Comparison of ENCODE assay signal across 12 mouse cellular contexts in the genomic region with DNA sequence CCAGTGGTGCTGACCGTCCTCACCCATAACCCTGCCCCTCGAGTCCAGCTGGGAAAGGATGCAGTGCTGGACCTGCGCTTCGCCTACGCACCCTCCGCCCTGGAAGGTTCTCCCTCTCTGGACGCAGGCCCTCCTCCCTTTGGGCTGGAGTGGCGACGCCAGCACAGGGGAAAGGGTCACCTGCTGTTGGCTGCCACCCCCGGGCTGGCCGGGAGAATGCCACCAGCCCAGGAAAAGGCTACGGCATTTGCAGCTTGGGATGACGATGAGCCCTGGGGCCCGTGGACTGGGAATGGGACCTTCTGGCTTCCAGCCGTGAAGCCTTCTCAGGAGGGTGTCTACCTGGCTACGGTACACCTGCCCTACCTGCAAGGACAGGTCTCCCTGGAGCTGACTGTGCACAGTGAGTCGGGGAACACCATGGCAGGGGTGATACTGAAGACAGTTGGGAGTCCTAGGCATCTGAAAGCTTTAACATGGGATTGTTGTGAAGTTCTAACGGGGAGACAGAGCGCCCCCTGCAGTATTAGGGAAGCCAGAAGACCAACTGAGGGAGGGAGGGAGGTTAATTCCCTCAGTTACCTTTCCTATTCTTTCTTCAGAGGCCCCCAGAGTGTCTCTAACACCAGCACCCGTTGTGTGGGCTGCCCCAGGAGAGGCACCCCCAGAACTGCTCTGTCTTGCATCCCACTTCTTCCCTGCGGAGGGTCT. TPM values are rescaled to one million over a fixed set of nuclear protein-coding genes. Genes with fewer than 3 reads are reported as not detected.
DNase-seq lines count a peak whose midpoint lies in the region; ATAC-seq and TF ChIP-seq lines count a peak whose summit lies in the region.
"Had no signal": no experiment of that assay in that cellular context is flagged by ENCODE, and none has a peak within 500 bp of the region (broad histone marks: within the 10 kb centered on the region; RNA-seq: fewer than 3 reads in every experiment).

No protein-coding gene starts in this region.

- no peak overlapping the region for H3K9ac ChIP-seq in hindbrain, postnatal 0 days (replicated peaks; ENCODE audit: low read length)
- no peak overlapping the region for H3K9ac ChIP-seq in hindbrain, embryonic 14.5 days
- H3K9ac ChIP-seq in midbrain, postnatal 0 days (replicated peaks; ENCODE audit: low read length, poor library complexity, severe bottlenecking) = no peak overlapping the region
- no peak overlapping the region for H3K9ac ChIP-seq in midbrain, embryonic 14.5 days (replicated peaks; ENCODE audit: low read length)
- H3K9ac ChIP-seq in forebrain, embryonic 11.5 days (ENCODE audit: low read length) = no peak overlapping the region
- H3K9ac ChIP-seq: neural tube, embryonic 13.5 days had no signal

- no peaks in the 10 kb centered on the region for H3K27me3 ChIP-seq in hindbrain, postnatal 0 days (ENCODE audit: insufficient read depth, low read length)
- H3K27me3 ChIP-seq in hindbrain, embryonic 14.5 days (ENCODE audit: control insufficient read depth, insufficient read depth, low read length) = no peaks in the 10 kb centered on the region
- H3K27me3 ChIP-seq in midbrain, postnatal 0 days (ENCODE audit: insufficient read depth, low read length) = no peaks in the 10 kb centered on the region
- no peaks in the 10 kb centered on the region for H3K27me3 ChIP-seq in midbrain, embryonic 14.5 days (ENCODE audit: control insufficient read depth, insufficient read depth, low read length)
- no peaks in the 10 kb centered on the region for H3K27me3 ChIP-seq in splenic B cell, adult 2 months (ENCODE audit: control insufficient read depth, insufficient read depth, low read length, poor library complexity, severe bottlenecking)
- H3K27me3 ChIP-seq in forebrain, embryonic 11.5 days (ENCODE audit: control insufficient read depth, insufficient read depth, low read length) = no peaks in the 10 kb centered on the region
- H3K27me3 ChIP-seq: neural tube, embryonic 13.5 days had no signal

- H3K4me3 ChIP-seq in hindbrain, postnatal 0 days (ENCODE audit: low read length) = no peak overlapping the region
- H3K4me3 ChIP-seq in hindbrain, embryonic 14.5 days (replicated peaks; ENCODE audit: low read length) = no peak overlapping the region
- H3K4me3 ChIP-seq in midbrain, postnatal 0 days (ENCODE audit: low read depth, low read length) = no peak overlapping the region
- no peak overlapping the region for H3K4me3 ChIP-seq in midbrain, embryonic 14.5 days (replicated peaks; ENCODE audit: low read depth, low read length)
- no peak overlapping the region for H3K4me3 ChIP-seq in forebrain, embryonic 11.5 days (ENCODE audit: low read depth, low read length)
- H3K4me3 ChIP-seq: hindbrain, embryonic 10.5 days; neural tube, embryonic 13.5 days had no signal

- ATAC-seq in hindbrain, postnatal 0 days = no peak
- ATAC-seq in hindbrain, embryonic 14.5 days (ENCODE audit: low FRiP score) = no peak
- ATAC-seq in midbrain, postnatal 0 days (ENCODE audit: low FRiP score) = no peak
- ATAC-seq in midbrain, embryonic 14.5 days (ENCODE audit: low FRiP score, low TSS enrichment) = no peak
- ATAC-seq in forebrain, embryonic 11.5 days (replicated peaks; ENCODE audit: low FRiP score) = no peak

- no peak overlapping the region for H3K4me2 ChIP-seq in hindbrain, postnatal 0 days (ENCODE audit: low read depth, low read length)
- H3K4me2 ChIP-seq in hindbrain, embryonic 14.5 days (replicated peaks) = no peak overlapping the region
- H3K4me2 ChIP-seq in midbrain, postnatal 0 days (ENCODE audit: low read depth, low read length, poor library complexity, severe bottlenecking) = no peak overlapping the region
- H3K4me2 ChIP-seq in midbrain, embryonic 14.5 days (ENCODE audit: low read length) = no peak overlapping the region
- H3K4me2 ChIP-seq in forebrain, embryonic 11.5 days (ENCODE audit: low read depth, low read length, severe bottlenecking) = no peak overlapping the region
- H3K4me2 ChIP-seq: midbrain, embryonic 11.5 days; neural tube, embryonic 13.5 days had no signal

- H3K36me3 ChIP-seq in hindbrain, postnatal 0 days (ENCODE audit: insufficient read depth, low read length) = peaks cover 7% of the 10 kb centered on the region; the same call in 1 of the 2 replicates
- peaks cover 13% of the 10 kb centered on the region for H3K36me3 ChIP-seq in hindbrain, embryonic 14.5 days (replicated peaks; ENCODE audit: control insufficient read depth, insufficient read depth)
- no peaks in the 10 kb centered on the region for H3K36me3 ChIP-seq in midbrain, postnatal 0 days (ENCODE audit: insufficient read depth, low read length)
- peaks cover 16% of the 10 kb centered on the region for H3K36me3 ChIP-seq in midbrain, embryonic 14.5 days (ENCODE audit: control insufficient read depth, insufficient read depth, low read length)
- H3K36me3 ChIP-seq in splenic B cell, adult 2 months (ENCODE audit: control insufficient read depth, insufficient read depth, low read length, poor library complexity, severe bottlenecking) = peaks cover 29% of the 10 kb centered on the region
- no peaks in the 10 kb centered on the region for H3K36me3 ChIP-seq in forebrain, embryonic 11.5 days (ENCODE audit: control insufficient read depth, insufficient read depth, low read length)

- H3K9me3 ChIP-seq in hindbrain, postnatal 0 days (ENCODE audit: low read length) = no peaks in the 10 kb centered on the region
- no peaks in the 10 kb centered on the region for H3K9me3 ChIP-seq in hindbrain, embryonic 14.5 days (ENCODE audit: control insufficient read depth, low read length)
- H3K9me3 ChIP-seq in midbrain, postnatal 0 days (ENCODE audit: low read length) = no peaks in the 10 kb centered on the region
- no peaks in the 10 kb centered on the region for H3K9me3 ChIP-seq in midbrain, embryonic 14.5 days (ENCODE audit: control insufficient read depth, low read length)
- H3K9me3 ChIP-seq in forebrain, embryonic 11.5 days (ENCODE audit: control insufficient read depth, low read length) = no peaks in the 10 kb centered on the region
- H3K9me3 ChIP-seq: hindbrain, embryonic 10.5 days; neural tube, embryonic 13.5 days had no signal

- peak; percentile 21; the same call in 1 of the 2 replicates for TF ChIP-seq CTCF in hindbrain, postnatal 0 days (IDR thresholded peaks at IDR 0.05; ENCODE audit: low read depth)
- peak; percentile 26; the same call in 1 of the 2 replicates for TF ChIP-seq CTCF in midbrain, postnatal 0 days (IDR thresholded peaks at IDR 0.05)

- H3K27ac ChIP-seq in hindbrain, postnatal 0 days = no peak overlapping the region
- H3K27ac ChIP-seq in hindbrain, embryonic 14.5 days = no peak overlapping the region
- H3K27ac ChIP-seq in midbrain, postnatal 0 days (ENCODE audit: low read depth, low read length) = no peak overlapping the region
- H3K27ac ChIP-seq in midbrain, embryonic 14.5 days (replicated peaks; ENCODE audit: low read depth, low read length) = no peak overlapping the region
- H3K27ac ChIP-seq in forebrain, embryonic 11.5 days (ENCODE audit: low read depth, low read length) = no peak overlapping the region
- H3K27ac ChIP-seq: hindbrain, embryonic 10.5 days; neural tube, embryonic 13.5 days had no signal

- no peaks in the 10 kb centered on the region for H3K4me1 ChIP-seq in hindbrain, postnatal 0 days (ENCODE audit: insufficient read depth, low read length)
- peaks cover 12% of the 10 kb centered on the region for H3K4me1 ChIP-seq in hindbrain, embryonic 14.5 days (replicated peaks; ENCODE audit: control insufficient read depth, insufficient read depth, low read length)
- no peaks in the 10 kb centered on the region for H3K4me1 ChIP-seq in midbrain, postnatal 0 days (ENCODE audit: insufficient read depth, low read length)
- H3K4me1 ChIP-seq in midbrain, embryonic 14.5 days (ENCODE audit: control insufficient read depth, insufficient read depth, low read length) = peaks cover 7% of the 10 kb centered on the region; the same call in 1 of the 2 replicates
- H3K4me1 ChIP-seq in forebrain, embryonic 11.5 days (replicated peaks; ENCODE audit: control insufficient read depth, insufficient read depth, low read length) = peaks cover 5% of the 10 kb centered on the region; the same call in 1 of the 2 replicates

- no peak for DNase-seq in hindbrain, postnatal 0 days (ENCODE audit: low spot score)
- DNase-seq in hindbrain, embryonic 14.5 days (ENCODE audit: low spot score) = no peak
- DNase-seq in midbrain, postnatal 0 days (ENCODE audit: low spot score) = no peak
- DNase-seq in midbrain, embryonic 14.5 days = no peak
- DNase-seq in ZHBTc4 (ENCODE audit: low read depth, low spot score) = peak; percentile 70
- peak; percentile 29 for DNase-seq in splenic B cell, adult 2 months (ENCODE audit: low read depth, low spot score)
- no peak for DNase-seq in forebrain, embryonic 11.5 days (ENCODE audit: low spot score)
- DNase-seq: cerebellum, adult 11 months; left cerebral cortex, postnatal 4 days had no signal

- 84% methylated on average over 21 of the region's 21 CpGs for WGBS in hindbrain, postnatal 0 days
- 80% methylated on average over 21 of the region's 21 CpGs for WGBS in hindbrain, embryonic 14.5 days
- 86% methylated on average over 21 of the region's 21 CpGs for WGBS in midbrain, postnatal 0 days
- 84% methylated on average over 20 of the region's 21 CpGs for WGBS in midbrain, embryonic 14.5 days
- WGBS in forebrain, embryonic 11.5 days = 88% methylated on average over 21 of the region's 21 CpGs

RNA-seq across cellular contexts. Expression of a gene that starts 3.8 kb away (rescaled TPM):
- total RNA-seq in hindbrain, postnatal 0 days (2014; rRNA removed) = 91.4 and 116 TPM in 2 replicates
- 36.1 and 36.8 TPM in 2 replicates for polyA plus RNA-seq in hindbrain, postnatal 0 days (2015; fragmentation: Nextera tagmentation; extraction: Ambion mirVana)
- 47.7 and 49.2 TPM in 2 replicates for polyA plus RNA-seq in hindbrain, embryonic 14.5 days (2014; fragmentation: Nextera tagmentation; extraction: Ambion mirVana)
- 81.8 and 83.0 TPM in 2 replicates for total RNA-seq in midbrain, postnatal 0 days (2014; rRNA removed)
- polyA plus RNA-seq in midbrain, postnatal 0 days (2015; fragmentation: Nextera tagmentation; extraction: Ambion mirVana) = 33.1 and 38.2 TPM in 2 replicates
- polyA plus RNA-seq in midbrain, embryonic 14.5 days (2014; fragmentation: Nextera tagmentation; extraction: Ambion mirVana) = 47.2 and 50.3 TPM in 2 replicates
- 48.0 and 51.5 TPM in 2 replicates for polyA plus RNA-seq in forebrain, embryonic 11.5 days (2014; fragmentation: Nextera tagmentation; extraction: Ambion mirVana)

RNA-seq across cellular contexts. Expression of a gene that starts 9.9 kb away (rescaled TPM):
- 58.5 TPM in 2 replicates for total RNA-seq in hindbrain, postnatal 0 days (2014; rRNA removed)
- 20.8 and 23.0 TPM in 2 replicates for polyA plus RNA-seq in hindbrain, postnatal 0 days (2015; fragmentation: Nextera tagmentation; extraction: Ambion mirVana)
- 10.4 and 11.4 TPM in 2 replicates for polyA plus RNA-seq in hindbrain, embryonic 14.5 days (2014; fragmentation: Nextera tagmentation; extraction: Ambion mirVana)
- total RNA-seq in midbrain, postnatal 0 days (2014; rRNA removed) = 44.3 and 50.9 TPM in 2 replicates
- polyA plus RNA-seq in midbrain, postnatal 0 days (2015; fragmentation: Nextera tagmentation; extraction: Ambion mirVana) = 18.5 and 18.6 TPM in 2 replicates
- 12.1 and 13.1 TPM in 2 replicates for polyA plus RNA-seq in midbrain, embryonic 14.5 days (2014; fragmentation: Nextera tagmentation; extraction: Ambion mirVana)
- 13.0 and 14.9 TPM in 2 replicates for polyA plus RNA-seq in forebrain, embryonic 11.5 days (2014; fragmentation: Nextera tagmentation; extraction: Ambion mirVana)

RNA-seq across cellular contexts. Expression of a gene that starts 9.9 kb away (rescaled TPM):
- 41.5 and 61.8 TPM in 2 replicates for total RNA-seq in hindbrain, postnatal 0 days (2014; rRNA removed)
- polyA plus RNA-seq in hindbrain, postnatal 0 days (2015; fragmentation: Nextera tagmentation; extraction: Ambion mirVana) = 39.1 and 40.2 TPM in 2 replicates
- 24.9 and 29.6 TPM in 2 replicates for polyA plus RNA-seq in hindbrain, embryonic 14.5 days (2014; fragmentation: Nextera tagmentation; extraction: Ambion mirVana)
- 41.4 and 44.4 TPM in 2 replicates for total RNA-seq in midbrain, postnatal 0 days (2014; rRNA removed)
- polyA plus RNA-seq in midbrain, postnatal 0 days (2015; fragmentation: Nextera tagmentation; extraction: Ambion mirVana) = 29.0 and 29.1 TPM in 2 replicates
- polyA plus RNA-seq in midbrain, embryonic 14.5 days (2014; fragmentation: Nextera tagmentation; extraction: Ambion mirVana) = 18.3 and 20.6 TPM in 2 replicates
- 13.9 and 15.5 TPM in 2 replicates for polyA plus RNA-seq in forebrain, embryonic 11.5 days (2014; fragmentation: Nextera tagmentation; extraction: Ambion mirVana)

RNA-seq across cellular contexts. Expression of a gene that starts 14.6 kb away (rescaled TPM):
- total RNA-seq in hindbrain, postnatal 0 days (2014; rRNA removed) = 25.2 and 43.1 TPM in 2 replicates
- 168 and 195 TPM in 2 replicates for polyA plus RNA-seq in hindbrain, postnatal 0 days (2015; fragmentation: Nextera tagmentation; extraction: Ambion mirVana)
- polyA plus RNA-seq in hindbrain, embryonic 14.5 days (2014; fragmentation: Nextera tagmentation; extraction: Ambion mirVana) = 157 and 161 TPM in 2 replicates
- 47.9 and 60.9 TPM in 2 replicates for total RNA-seq in midbrain, postnatal 0 days (2014; rRNA removed)
- 170 and 185 TPM in 2 replicates for polyA plus RNA-seq in midbrain, postnatal 0 days (2015; fragmentation: Nextera tagmentation; extraction: Ambion mirVana)
- 167 and 188 TPM in 2 replicates for polyA plus RNA-seq in midbrain, embryonic 14.5 days (2014; fragmentation: Nextera tagmentation; extraction: Ambion mirVana)
- 202 and 214 TPM in 2 replicates for polyA plus RNA-seq in forebrain, embryonic 11.5 days (2014; fragmentation: Nextera tagmentation; extraction: Ambion mirVana)

RNA-seq across cellular contexts. Expression of a gene that starts 14.9 kb away (rescaled TPM):
- total RNA-seq in hindbrain, postnatal 0 days (2014; rRNA removed) = 16.6 and 16.8 TPM in 2 replicates
- polyA plus RNA-seq in hindbrain, postnatal 0 days (2015; fragmentation: Nextera tagmentation; extraction: Ambion mirVana) = 16.7 and 17.9 TPM in 2 replicates
- polyA plus RNA-seq in hindbrain, embryonic 14.5 days (2014; fragmentation: Nextera tagmentation; extraction: Ambion mirVana) = 15.6 and 19.5 TPM in 2 replicates
- total RNA-seq in midbrain, postnatal 0 days (2014; rRNA removed) = 14.3 and 15.7 TPM in 2 replicates
- polyA plus RNA-seq in midbrain, postnatal 0 days (2015; fragmentation: Nextera tagmentation; extraction: Ambion mirVana) = 14.6 and 17.3 TPM in 2 replicates
- polyA plus RNA-seq in midbrain, embryonic 14.5 days (2014; fragmentation: Nextera tagmentation; extraction: Ambion mirVana) = 15.5 and 16.9 TPM in 2 replicates
- 42.6 and 47.2 TPM in 2 replicates for polyA plus RNA-seq in forebrain, embryonic 11.5 days (2014; fragmentation: Nextera tagmentation; extraction: Ambion mirVana)

Comparison
In these comparisons a context has a peak if more than half of its experiments do, and no peak if none do; other contexts are left out.
1. DNase-seq: peak in ZHBTc4 (single experiment) and splenic B cell, adult 2 months (single experiment); none in hindbrain, postnatal 0 days (single experiment), hindbrain, embryonic 14.5 days (single experiment), midbrain, postnatal 0 days (single experiment), midbrain, embryonic 14.5 days (single experiment) and forebrain, embryonic 11.5 days (single experiment).